Mouse (Mus musculus) thymus, adult 2 months (tissue): ENCODE measurements around the gene Ceacam3. TPM values are rescaled to one million over a fixed set of nuclear protein-coding genes. Genes with fewer than 3 reads are reported as not detected.

Source experiments
- DNase-seq: peaks from one replicate; pipeline ENCODE4 v3.0.0; 2021
- H3K27ac ChIP-seq: fragments of 200-500 bp; 2 replicates; pipeline ENCODE4 v1.5.1; 2012; ENCODE audit warnings: low read length, control low read depth; ENCODE audit not compliant: control insufficient read depth, insufficient read depth
- H3K27me3 ChIP-seq: fragments of 200-500 bp; 2 replicates; pipeline ENCODE4 v1.6.1; 2012; ENCODE audit warnings: mild to moderate bottlenecking, low read length, moderate library complexity, mixed read lengths; ENCODE audit not compliant: control insufficient read depth, insufficient read depth
- H3K36me3 ChIP-seq: fragments of 200-500 bp; 2 replicates; pipeline ENCODE4 v1.6.1; 2012; ENCODE audit warnings: mild to moderate bottlenecking, low read length, moderate library complexity; ENCODE audit not compliant: control insufficient read depth, insufficient read depth
- H3K4me1 ChIP-seq: fragments of 200-500 bp; replicated peaks from 2 replicates; pipeline ENCODE4 v1.6.1; 2012; ENCODE audit warnings: low read length; ENCODE audit not compliant: control insufficient read depth, insufficient read depth
- H3K4me3 ChIP-seq: fragments of 200-500 bp; 2 replicates; pipeline ENCODE4 v1.5.1; 2012; ENCODE audit warnings: mild to moderate bottlenecking, low read length, control low read depth, moderate library complexity; ENCODE audit not compliant: control insufficient read depth, insufficient read depth
- CTCF ChIP-seq: fragments of 200-500 bp; IDR thresholded peaks from 2 replicates; pipeline ENCODE4 v1.5.1; 2012; ENCODE audit warnings: mild to moderate bottlenecking, control low read depth, low read length, moderate library complexity, borderline replicate concordance; ENCODE audit not compliant: control insufficient read depth, poor library complexity, insufficient read depth; ENCODE audit errors: extremely low read depth
- POLR2A ChIP-seq: fragments of 200-500 bp; IDR thresholded peaks from 2 replicates; pipeline ENCODE4 v1.6.1; 2012; ENCODE audit warnings: mild to moderate bottlenecking, low read length, control low read depth, moderate library complexity; ENCODE audit not compliant: control insufficient read depth, poor library complexity, insufficient read depth; ENCODE audit errors: extremely low read depth
- WGBS: fragments of 180-500 bp; shearing (Covaris S2); methylation state at CpG from one replicate; pipeline ENCODE4 v1.1.7; 2018; 5-methylcytosine and 5-hydroxymethylcytosine counted together
- polyA plus RNA-seq: library from polyadenylated mRNA; depleted of rRNA; stranded (reverse); fragments of >200 nt; gene quantifications from 2 replicates; pipeline ENCODE4 v1.2.3, GENCODE M21; 2012; rRNA removed

Gene Ceacam3
- polyA plus RNA-seq, 1 experiment: not detected

GRCm38 (mm10) chr7:17203177-17203576, 53.1 kb downstream of the Ceacam3 start, which contains the start of gene Psg29:
Gene Psg29 (plus strand): TSS chr7:17203477.
- TF ChIP-seq POLR2A (no peak), CTCF (no peak)
- Histone ChIP-seq H3K27me3 (no peaks in the 10 kb centered on the region), H3K27ac (no peak within 1 kb of the TSS), H3K4me3 (no peak within 1 kb of the TSS), H3K36me3 (no peaks in the 10 kb centered on the region), H3K4me1 (no peaks in the 10 kb centered on the region)
- DNase-seq: no peak

GRCm38 (mm10) chr7:17205530-17206184, 55.6 kb downstream of the Ceacam3 start:
- Histone ChIP-seq H3K27ac (no peak overlapping the region), H3K4me1 (no peaks in the 10 kb centered on the region), H3K36me3 (no peaks in the 10 kb centered on the region), H3K27me3 (no peaks in the 10 kb centered on the region), H3K4me3 (no peak overlapping the region)
- 77% methylated on average over 3 of the region's 3 CpGs for WGBS
- TF ChIP-seq POLR2A (no peak), CTCF (no peak)
- DNase-seq: no peak

Other genes starting within 250 kb of the Ceacam3 start
- 11.3 and 11.4 TPM in 2 replicates for gene Ptgir, start 243.8 kb upstream of the Ceacam3 start, polyA plus RNA-seq
- 398 and 475 TPM in 2 replicates for gene Calm3, start 226.2 kb upstream of the Ceacam3 start, polyA plus RNA-seq
- 2.2 and 3.0 TPM in 2 replicates for gene Pnmal2, start 205.6 kb upstream of the Ceacam3 start, polyA plus RNA-seq
- gene Pnmal1, start 190.6 kb upstream of the Ceacam3 start, polyA plus RNA-seq: not detected in 2 replicates
- 2.3 TPM in 2 replicates for gene Gm42372, start 167.2 kb upstream of the Ceacam3 start, polyA plus RNA-seq
- 1.5 and 2.0 TPM in 2 replicates for gene Ccdc8, start 157.6 kb upstream of the Ceacam3 start, polyA plus RNA-seq
- 359 and 363 TPM in 2 replicates for gene Ppp5c, start 122.4 kb upstream of the Ceacam3 start, polyA plus RNA-seq
- gene Hif3a, start 87.9 kb upstream of the Ceacam3 start, polyA plus RNA-seq: 2.8 and 8.9 TPM in 2 replicates
- gene Psg16, start 76.2 kb upstream of the Ceacam3 start, polyA plus RNA-seq: not detected in 2 replicates
- gene Psg29, start 53.2 kb downstream of the Ceacam3 start, polyA plus RNA-seq: not detected in 2 replicates